Mouse (Mus musculus) MEL (cell line): Measurements from ENCODE around the gene Cby3.
A peak's percentile ranks its signal among the peaks of the same experiment; 100 is the strongest.

Source experiments
- CTCF ChIP-seq, 3 experiments: IDR thresholded peaks in 2 of 3; conservative IDR thresholded peaks in 1 of 3; 2 replicates each; pipeline ENCODE4 v1.5.1; 2011 to 2012; ENCODE audit warnings: low read length in 3 of 3, low read depth in 2 of 3, mild to moderate bottlenecking in 2 of 3, improper control_type of control experiment in 1 of 3, inconsistent platforms in 1 of 3, mixed read lengths in 1 of 3, moderate library complexity in 1 of 3; ENCODE audit not compliant: control insufficient read depth in 1 of 3, insufficient read depth in 1 of 3, poor library complexity in 1 of 3, severe bottlenecking in 1 of 3
- GABPA ChIP-seq: IDR thresholded peaks from 2 replicates; pipeline ENCODE4 v1.6.1; 2012; ENCODE audit warnings: low read depth, mild to moderate bottlenecking, inconsistent platforms, low read length, improper control_type of control experiment, moderate library complexity
- GATA1 ChIP-seq: IDR thresholded peaks from 2 replicates; pipeline ENCODE4 v1.6.1; 2011; ENCODE audit warnings: low read depth, low read length, improper control_type of control experiment

- TF ChIP-seq CTCF (IDR thresholded peaks at IDR 0.05 in 2 of 3, conservative IDR thresholded peaks at IDR 0.05 in 1 of 3; ENCODE audit: control insufficient read depth in 1 of 3, insufficient read depth in 1 of 3, low read depth in 2 of 3, low read length in 3 of 3, poor library complexity in 1 of 3, severe bottlenecking in 1 of 3) (no peak), GABPA (no peak), GATA1 (peak; percentile 87)
Measured at GRCm38 (mm10) chr11:50376911-50377891, 22.9 kb downstream of the Cby3 start, which contains the start of gene Hnrnph1.
